Mouse (Mus musculus): Measurements from ENCODE around the gene Gpbp1l1. TPM values are rescaled to one million over a fixed set of nuclear protein-coding genes. Genes with fewer than 3 reads are reported as not detected.

Gene Gpbp1l1
- 189 TPM for polyA plus RNA-seq (2014; fragmentation: Illumina TruSeq; extraction: RNeasy Lipid Tissue Mini Kit (QIAGEN cat#74804); ENCODE audit: low read depth, low replicate concordance)

DNA sequence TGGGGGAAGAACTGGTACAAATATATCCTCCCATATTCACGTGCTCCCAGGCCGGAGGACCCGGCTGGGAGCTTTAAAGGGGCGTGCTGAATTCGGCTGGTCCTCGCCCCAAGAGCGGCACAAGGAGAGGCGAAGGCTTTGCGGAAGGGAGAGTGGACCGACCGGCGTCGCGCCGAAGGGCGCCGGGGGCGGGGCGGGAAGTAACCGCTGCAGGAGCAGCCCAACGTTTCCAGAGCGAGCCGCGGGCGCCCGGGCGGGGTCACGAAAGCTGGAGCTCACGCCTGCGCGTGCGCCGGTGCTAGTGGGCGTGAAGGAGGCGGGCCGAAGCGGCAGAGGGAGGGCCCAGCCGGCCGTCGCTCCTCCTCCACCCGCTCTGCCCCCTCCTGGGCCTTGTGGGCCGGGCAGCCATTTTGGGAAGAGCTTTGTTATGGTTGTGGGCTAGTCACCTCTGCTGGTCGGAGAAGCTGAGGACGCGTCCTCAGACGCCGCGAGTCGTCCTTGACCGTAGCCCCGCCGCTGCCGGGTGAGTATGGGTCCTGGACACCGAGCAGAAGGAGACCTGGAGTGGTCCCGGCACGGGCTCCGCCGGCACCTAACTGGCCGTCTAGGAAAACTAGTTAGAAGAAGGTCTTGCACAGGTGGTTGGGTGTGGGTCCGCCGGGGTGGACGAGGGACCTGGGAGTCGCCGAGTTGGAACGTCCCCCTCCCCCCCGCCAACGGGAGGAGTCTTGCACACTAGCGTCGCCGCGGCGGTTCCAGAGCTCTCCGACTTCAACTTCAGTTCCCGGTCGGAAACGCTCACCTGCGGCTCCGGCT lies at the start of gene Gpbp1l1:
TSS of gene Gpbp1l1 (plus strand) at position 353 of the 816 bp plus-strand sequence.

DNA sequence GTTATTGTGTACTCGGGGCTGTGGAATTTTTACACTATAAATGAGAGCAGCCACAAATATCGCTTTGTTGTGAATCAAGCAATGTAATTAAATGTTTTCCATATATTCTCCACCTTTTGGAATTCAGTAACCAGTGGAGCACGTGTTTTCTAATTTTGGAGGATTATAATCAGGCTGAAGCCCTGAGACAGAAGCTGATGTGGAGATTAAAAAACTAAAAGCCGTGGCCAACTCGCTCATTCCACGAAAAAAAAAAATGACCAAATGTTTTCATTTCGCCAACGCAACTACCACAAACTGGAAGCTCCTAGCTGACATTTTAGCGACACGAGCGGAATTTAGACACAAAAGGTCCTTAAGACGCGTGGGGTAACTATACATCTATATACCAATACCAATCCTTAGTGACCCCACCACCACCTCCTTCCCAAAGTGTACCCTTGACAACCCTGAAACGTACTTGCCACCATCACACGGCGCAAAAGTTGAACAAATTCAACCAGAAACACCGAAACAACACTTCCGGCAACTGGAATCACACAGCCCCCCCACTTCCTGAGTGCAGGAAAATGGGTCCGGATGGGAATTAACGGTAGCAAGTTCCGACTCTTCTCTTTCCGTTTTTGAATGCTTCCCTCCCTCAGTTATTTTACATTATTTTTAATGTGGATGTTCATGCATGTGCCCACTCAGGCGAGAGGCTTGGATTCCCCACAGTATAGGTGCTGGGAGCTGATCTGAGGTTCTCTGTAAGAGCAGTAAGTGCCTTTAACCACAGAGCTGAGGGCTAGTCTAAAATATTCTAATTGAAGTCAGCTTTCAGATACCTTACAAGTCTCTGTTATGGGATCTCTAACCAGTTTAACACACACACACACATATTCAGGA lies 1.8 kb upstream of the Gpbp1l1 start, which contains the start of gene Tmem69:
TSS of gene Tmem69 (minus strand) at position 524 of the 888 bp plus-strand sequence.

DNA sequence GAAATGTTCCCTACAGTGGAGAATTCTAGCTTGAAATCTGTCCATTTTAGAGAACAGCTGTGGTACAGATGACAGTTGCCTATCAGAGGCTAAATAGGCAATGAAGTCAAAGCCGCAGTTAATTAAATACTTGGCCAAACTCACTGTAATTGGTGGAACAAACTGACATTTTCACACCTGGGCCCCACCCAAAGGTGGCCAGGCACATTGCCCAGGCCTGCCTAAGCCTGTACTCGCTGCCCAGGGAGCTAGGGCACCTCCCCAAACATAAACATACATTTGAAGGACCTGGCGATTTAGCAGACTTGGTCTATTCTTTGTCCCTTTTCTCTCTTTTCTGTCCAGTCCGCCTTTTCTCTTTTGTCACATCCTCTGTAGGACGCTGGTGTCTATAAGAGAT lies 38.9 kb downstream of the Gpbp1l1 start, which contains the start of gene Ccdc17:
TSS of gene Ccdc17 (plus strand) at position 276 of the 400 bp plus-strand sequence.

DNA sequence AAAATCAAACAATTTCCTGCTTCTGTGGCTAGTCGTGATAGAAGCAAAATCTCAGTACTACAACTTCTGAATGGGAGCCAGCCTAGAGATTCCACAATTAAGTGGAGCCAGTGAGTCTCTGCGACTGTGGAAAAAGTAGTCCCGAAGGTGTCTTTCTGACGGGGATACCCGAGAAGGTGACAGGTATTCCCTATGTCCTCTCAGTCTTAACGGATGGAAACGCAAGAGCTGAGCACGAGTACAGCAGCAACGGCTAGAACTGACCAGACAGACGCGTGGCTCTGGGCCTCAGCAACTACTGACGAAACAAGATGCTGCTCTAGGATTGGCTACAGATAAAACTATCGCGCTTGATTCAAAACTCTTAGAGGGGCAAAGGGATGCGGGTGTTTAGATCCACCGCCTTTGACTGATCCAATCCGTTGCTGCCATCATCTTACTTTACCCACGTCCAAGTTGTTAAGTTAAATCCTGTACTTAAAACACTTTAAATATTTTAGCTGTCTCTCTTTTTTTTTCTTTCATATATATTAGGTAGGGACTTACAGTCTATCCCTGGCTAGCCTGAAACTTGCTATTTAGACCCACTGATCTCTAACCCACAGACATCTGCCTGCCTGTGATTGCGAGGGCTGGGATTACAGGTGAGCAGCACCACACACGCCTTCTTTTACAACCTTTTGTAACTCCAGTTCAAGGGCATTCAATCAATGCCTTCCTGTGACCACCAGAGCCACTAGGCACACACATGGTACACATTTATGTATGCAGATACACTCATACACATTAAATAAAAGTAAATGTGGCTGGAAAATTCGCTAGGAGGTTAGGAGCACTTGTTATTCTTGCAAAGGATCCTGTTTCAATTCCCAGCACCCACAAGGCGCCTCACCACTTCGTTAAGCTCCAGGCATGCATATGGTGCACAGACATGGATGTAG lies 70.5 kb downstream of the Gpbp1l1 start, which contains the start of gene Nasp:
TSS of gene Nasp (minus strand) at position 220 of the 941 bp plus-strand sequence.

Other genes starting within 250 kb of the Gpbp1l1 start
- gene Mast2, start 93.5 kb upstream of the Gpbp1l1 start, polyA plus RNA-seq (2014; fragmentation: Illumina TruSeq; extraction: RNeasy Lipid Tissue Mini Kit (QIAGEN cat#74804); ENCODE audit: low read depth, low replicate concordance): 42.5 TPM
- 23.9 TPM for gene Ipp, start 50.1 kb upstream of the Gpbp1l1 start, polyA plus RNA-seq (2014; fragmentation: Illumina TruSeq; extraction: RNeasy Lipid Tissue Mini Kit (QIAGEN cat#74804); ENCODE audit: low read depth, low replicate concordance)
- 95.2 TPM for gene Tmem69, start 1.7 kb upstream of the Gpbp1l1 start, polyA plus RNA-seq (2014; fragmentation: Illumina TruSeq; extraction: RNeasy Lipid Tissue Mini Kit (QIAGEN cat#74804); ENCODE audit: low read depth, low replicate concordance)
- gene Ccdc17, start 39.0 kb downstream of the Gpbp1l1 start, polyA plus RNA-seq (2014; fragmentation: Illumina TruSeq; extraction: RNeasy Lipid Tissue Mini Kit (QIAGEN cat#74804); ENCODE audit: low read depth, low replicate concordance): 9.0 TPM
- 110 TPM for gene Nasp, start 70.3 kb downstream of the Gpbp1l1 start, polyA plus RNA-seq (2014; fragmentation: Illumina TruSeq; extraction: RNeasy Lipid Tissue Mini Kit (QIAGEN cat#74804); ENCODE audit: low read depth, low replicate concordance)
- 479 TPM for gene Akr1a1, start 94.0 kb downstream of the Gpbp1l1 start, polyA plus RNA-seq (2014; fragmentation: Illumina TruSeq; extraction: RNeasy Lipid Tissue Mini Kit (QIAGEN cat#74804); ENCODE audit: low read depth, low replicate concordance)
- 2,194 TPM for gene Prdx1, start 127.9 kb downstream of the Gpbp1l1 start, polyA plus RNA-seq (2014; fragmentation: Illumina TruSeq; extraction: RNeasy Lipid Tissue Mini Kit (QIAGEN cat#74804); ENCODE audit: low read depth, low replicate concordance)
- 26.6 TPM for gene Mmachc, start 150.7 kb downstream of the Gpbp1l1 start, polyA plus RNA-seq (2014; fragmentation: Illumina TruSeq; extraction: RNeasy Lipid Tissue Mini Kit (QIAGEN cat#74804); ENCODE audit: low read depth, low replicate concordance)
- gene Ccdc163, start 150.9 kb downstream of the Gpbp1l1 start, polyA plus RNA-seq (2014; fragmentation: Illumina TruSeq; extraction: RNeasy Lipid Tissue Mini Kit (QIAGEN cat#74804); ENCODE audit: low read depth, low replicate concordance): 26.6 TPM
- 11.3 TPM for gene Tesk2, start 163.3 kb downstream of the Gpbp1l1 start, polyA plus RNA-seq (2014; fragmentation: Illumina TruSeq; extraction: RNeasy Lipid Tissue Mini Kit (QIAGEN cat#74804); ENCODE audit: low read depth, low replicate concordance)
- 5.1 TPM for gene Toe1, start 250.0 kb downstream of the Gpbp1l1 start, polyA plus RNA-seq (2014; fragmentation: Illumina TruSeq; extraction: RNeasy Lipid Tissue Mini Kit (QIAGEN cat#74804); ENCODE audit: low read depth, low replicate concordance)

Data from sigmoid colon, adult 10 weeks (tissue).